Mouse (Mus musculus) hindbrain, embryonic 10.5 days (tissue): ENCODE data around the gene Hoxa13. TPM values are rescaled to one million over a fixed set of nuclear protein-coding genes. Genes with fewer than 3 reads are reported as not detected.

ENCODE experiments used
- DNase-seq: peaks from one replicate; pipeline ENCODE4 v3.0.0-alpha.2; 2017; ENCODE audit warnings: low spot score
- H3K27ac ChIP-seq: fragments of 300-500 bp; sonication (generic); 2 replicates; pipeline ENCODE4 v1.5.1; 2016; ENCODE audit warnings: mild to moderate bottlenecking, moderate library complexity
- H3K27me3 ChIP-seq: fragments of 300-500 bp; sonication (generic); 2 replicates; pipeline ENCODE4 v1.6.1; 2016; ENCODE audit warnings: mild to moderate bottlenecking; ENCODE audit not compliant: poor library complexity, insufficient read depth, severe bottlenecking
- H3K36me3 ChIP-seq: fragments of 300-500 bp; sonication (generic); 2 replicates; pipeline ENCODE4 v1.6.1; 2016; ENCODE audit warnings: mild to moderate bottlenecking, moderate library complexity
- H3K4me1 ChIP-seq: fragments of 300-500 bp; sonication (generic); replicated peaks from 2 replicates; pipeline ENCODE4 v1.6.1; 2016; ENCODE audit warnings: mild to moderate bottlenecking
- H3K4me3 ChIP-seq: fragments of 300-500 bp; sonication (generic); 2 replicates; pipeline ENCODE4 v1.5.1; 2016; ENCODE audit warnings: mild to moderate bottlenecking, moderate library complexity
- H3K9me3 ChIP-seq: fragments of 300-500 bp; sonication (generic); 2 replicates; pipeline ENCODE4 v1.6.1; 2016; ENCODE audit warnings: mild to moderate bottlenecking, moderate library complexity
- WGBS: fragments of 180-500 bp; shearing (Covaris S2); methylation state at CpG from one replicate; pipeline ENCODE4 v1.1.7; 2016; 5-methylcytosine and 5-hydroxymethylcytosine counted together
- polyA plus RNA-seq: library from polyadenylated mRNA; unstranded; fragments of >200 nt; fragmentation: Nextera tagmentation; extraction: Ambion mirVana; gene quantifications from 2 replicates; pipeline ENCODE4 v1.2.1, GENCODE M21; 2016

Hoxa13 gene
- polyA plus RNA-seq, 1 experiment from 2014 or later: not detected

GRCm38 (mm10) chr6:52234428-52235140 lies 26.1 kb downstream of the Hoxa13 start:
- H3K4me1 ChIP-seq: peaks cover 12% of the 10 kb centered on the region

GRCm38 (mm10) chr6:52233546-52234427 lies 26.9 kb downstream of the Hoxa13 start:
- WGBS: 1% methylated on average over 70 of the region's 70 CpGs
- no peak overlapping the region for H3K27ac ChIP-seq
- no peaks in the 10 kb centered on the region for H3K36me3 ChIP-seq
- peaks cover 100% of the 10 kb centered on the region for H3K27me3 ChIP-seq
- DNase-seq: no peak
- no peaks in the 10 kb centered on the region for H3K9me3 ChIP-seq
- H3K4me1 ChIP-seq: peaks cover 12% of the 10 kb centered on the region
- no peak overlapping the region for H3K4me3 ChIP-seq

More at GRCm38 (mm10) chr6:52234428-52235140, 26.1 kb downstream of the Hoxa13 start:
- Histone ChIP-seq H3K27me3 (peaks cover 100% of the 10 kb centered on the region), H3K9me3 (no peaks in the 10 kb centered on the region), H3K36me3 (no peaks in the 10 kb centered on the region), H3K27ac (no peak overlapping the region), H3K4me3 (no peak overlapping the region)
- no peak for DNase-seq
- WGBS: 2% methylated on average over 68 of the region's 68 CpGs

GRCm38 (mm10) chr6:52232984-52233545 lies 27.6 kb downstream of the Hoxa13 start:
- Histone ChIP-seq H3K27ac (no peak overlapping the region), H3K4me1 (peaks cover 12% of the 10 kb centered on the region), H3K9me3 (no peaks in the 10 kb centered on the region), H3K4me3 (no peak overlapping the region), H3K27me3 (peaks cover 100% of the 10 kb centered on the region), H3K36me3 (no peaks in the 10 kb centered on the region)
- 1% methylated on average over 23 of the region's 23 CpGs for WGBS
- DNase-seq: no peak

GRCm38 (mm10) chr6:52232568-52232965 lies 28.1 kb downstream of the Hoxa13 start:
- H3K27ac ChIP-seq: no peak overlapping the region
- H3K4me3 ChIP-seq: no peak overlapping the region
- H3K27me3 ChIP-seq: peaks cover 100% of the 10 kb centered on the region
- no peaks in the 10 kb centered on the region for H3K36me3 ChIP-seq
- no peaks in the 10 kb centered on the region for H3K9me3 ChIP-seq
- peaks cover 12% of the 10 kb centered on the region for H3K4me1 ChIP-seq
- under 1% methylated on average over 18 of the region's 18 CpGs for WGBS
- DNase-seq: no peak

GRCm38 (mm10) chr6:52231885-52232567 lies 28.7 kb downstream of the Hoxa13 start:
- peaks cover 12% of the 10 kb centered on the region for H3K4me1 ChIP-seq
- WGBS: 2% methylated on average over 18 of the region's 18 CpGs
- H3K36me3 ChIP-seq: no peaks in the 10 kb centered on the region
- no peak overlapping the region for H3K27ac ChIP-seq
- no peaks in the 10 kb centered on the region for H3K9me3 ChIP-seq
- no peak overlapping the region for H3K4me3 ChIP-seq
- peaks cover 100% of the 10 kb centered on the region for H3K27me3 ChIP-seq
- DNase-seq: no peak

- WGBS: 1% methylated on average over 29 of the region's 36 CpGs
- H3K4me1 ChIP-seq: peaks cover 16% of the 10 kb centered on the region
- H3K9me3 ChIP-seq: no peaks in the 10 kb centered on the region
- no peak within 1 kb of the TSS for H3K27ac ChIP-seq
- no peaks in the 10 kb centered on the region for H3K36me3 ChIP-seq
- no peak within 1 kb of the TSS for H3K4me3 ChIP-seq
- DNase-seq: no peak
- H3K27me3 ChIP-seq: peaks cover 100% of the 10 kb centered on the region
Observed at GRCm38 (mm10) chr6:52230516-52231165, 30.0 kb downstream of the Hoxa13 start, which contains the start of gene Hoxa9. TSS of gene Hoxa9 (minus strand) at chr6:52231089.

- H3K36me3 ChIP-seq: no peaks in the 10 kb centered on the region
- H3K27ac ChIP-seq: no peak overlapping the region
- H3K4me1 ChIP-seq: peaks cover 16% of the 10 kb centered on the region
- no peaks in the 10 kb centered on the region for H3K9me3 ChIP-seq
- WGBS: 1% methylated on average over 44 of the region's 44 CpGs
- DNase-seq: no peak
- no peak overlapping the region for H3K4me3 ChIP-seq
- peaks cover 100% of the 10 kb centered on the region for H3K27me3 ChIP-seq
Observed at GRCm38 (mm10) chr6:52229558-52230416, 30.9 kb downstream of the Hoxa13 start.

GRCm38 (mm10) chr6:52228475-52229465 lies 31.9 kb downstream of the Hoxa13 start:
- no peaks in the 10 kb centered on the region for H3K36me3 ChIP-seq
- peaks cover 6% of the 10 kb centered on the region for H3K4me1 ChIP-seq
- WGBS: 1% methylated on average over 38 of the region's 38 CpGs
- H3K9me3 ChIP-seq: no peaks in the 10 kb centered on the region
- peaks cover 100% of the 10 kb centered on the region for H3K27me3 ChIP-seq
- no peak overlapping the region for H3K27ac ChIP-seq
- H3K4me3 ChIP-seq: no peak overlapping the region
- no peak for DNase-seq

GRCm38 (mm10) chr6:52227470-52228222 lies 33.0 kb downstream of the Hoxa13 start:
- 3% methylated on average over 11 of the region's 11 CpGs for WGBS
- no peak for DNase-seq
- peaks cover 100% of the 10 kb centered on the region for H3K27me3 ChIP-seq
- no peaks in the 10 kb centered on the region for H3K36me3 ChIP-seq
- no peak overlapping the region for H3K4me3 ChIP-seq
- H3K9me3 ChIP-seq: no peaks in the 10 kb centered on the region
- no peak overlapping the region for H3K27ac ChIP-seq
- H3K4me1 ChIP-seq: peaks cover 4% of the 10 kb centered on the region; the same call in 1 of the 2 replicates

- H3K4me3 ChIP-seq: no peak overlapping the region
- no peaks in the 10 kb centered on the region for H3K36me3 ChIP-seq
- no peak for DNase-seq
- no peaks in the 10 kb centered on the region for H3K9me3 ChIP-seq
- H3K27ac ChIP-seq: no peak overlapping the region
- H3K4me1 ChIP-seq: peaks cover 8% of the 10 kb centered on the region; the same call in 1 of the 2 replicates
- 4% methylated on average over 26 of the region's 26 CpGs for WGBS
- H3K27me3 ChIP-seq: peaks cover 100% of the 10 kb centered on the region
Observed at GRCm38 (mm10) chr6:52226569-52227257, 34.0 kb downstream of the Hoxa13 start.
